Mouse (Mus musculus) forelimb bud, embryonic 11.5 days (tissue): ENCODE measurements around the gene Cyp4a31.
"Not testable (repeated sequence)": the region's sequence is repeated elsewhere in the genome, so short reads cannot be mapped to it uniquely, and the experiment has no call there.

Experiments used
- DNase-seq: peaks from one replicate; pipeline ENCODE4 v3.0.0-alpha.2; 2012; ENCODE audit warnings: low read depth, low spot score

The Cyp4a31 gene

DNA sequence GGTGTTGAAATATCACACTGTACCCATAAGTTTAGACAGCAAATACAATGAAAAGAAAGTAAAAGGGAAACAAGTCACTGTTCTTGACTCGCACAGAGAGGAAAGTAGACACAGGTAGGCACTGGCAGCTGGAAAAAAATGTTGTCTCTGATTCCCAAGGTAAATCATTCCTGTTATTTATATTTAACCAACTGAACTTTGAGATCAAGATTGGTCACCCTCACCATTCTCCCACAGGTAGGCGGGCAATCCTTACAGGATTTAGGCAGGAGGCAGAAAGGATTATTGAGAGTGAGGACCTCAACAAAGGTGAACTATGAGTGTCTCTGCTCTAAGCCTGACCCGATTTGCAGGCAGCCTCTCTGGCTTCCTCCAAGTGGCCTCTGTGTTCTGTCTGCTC, at the start of gene Cyp4a31:
TSS of gene Cyp4a31 (plus strand) at position 249 of the 400 bp plus-strand sequence.
- no peak for DNase-seq

DNA sequence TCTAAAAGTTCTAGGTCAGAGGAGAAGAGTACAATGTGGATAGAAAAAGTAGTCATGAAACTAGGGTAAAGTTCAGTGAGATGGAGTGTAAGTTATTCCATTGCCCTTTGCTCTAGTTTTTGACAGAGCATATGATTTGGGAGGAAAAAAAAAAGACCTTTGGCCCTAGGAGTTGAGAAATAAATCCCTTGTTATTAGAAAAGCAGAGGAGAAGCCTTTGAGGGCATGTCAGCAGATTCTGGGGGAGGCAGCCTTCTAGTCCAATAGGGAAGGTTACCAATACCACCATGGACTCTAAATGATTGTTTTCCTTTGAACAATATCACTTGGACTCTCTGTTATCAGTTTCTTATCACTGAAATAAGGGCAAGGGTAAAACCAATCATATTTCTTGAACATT, 49.5 kb upstream of the Cyp4a31 start:
- DNase-seq = not testable (repeated sequence)

DNA sequence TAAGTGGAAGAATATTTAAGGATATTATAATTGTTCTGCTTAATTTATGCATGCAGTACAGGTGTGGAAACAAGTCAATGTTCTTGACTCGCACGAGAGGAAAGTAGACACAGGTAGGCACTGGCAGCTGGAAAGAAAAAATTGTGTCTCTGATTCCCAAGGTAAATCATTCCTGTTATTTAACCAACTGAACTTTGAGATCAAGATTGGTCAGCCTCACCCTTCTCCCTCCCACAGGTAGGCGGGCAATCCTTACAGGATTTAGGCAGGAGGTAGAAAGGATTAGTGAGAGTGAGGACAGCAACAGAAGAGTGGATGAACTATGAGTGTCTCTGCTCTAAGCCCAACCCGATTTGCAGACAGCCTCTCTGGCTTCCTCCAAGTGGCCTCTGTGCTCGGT, 45.4 kb upstream of the Cyp4a31 start, which contains the start of gene Cyp4a10:
TSS of gene Cyp4a10 (plus strand) at position 265 of the 400 bp plus-strand sequence.
- DNase-seq = not testable (repeated sequence)

DNA sequence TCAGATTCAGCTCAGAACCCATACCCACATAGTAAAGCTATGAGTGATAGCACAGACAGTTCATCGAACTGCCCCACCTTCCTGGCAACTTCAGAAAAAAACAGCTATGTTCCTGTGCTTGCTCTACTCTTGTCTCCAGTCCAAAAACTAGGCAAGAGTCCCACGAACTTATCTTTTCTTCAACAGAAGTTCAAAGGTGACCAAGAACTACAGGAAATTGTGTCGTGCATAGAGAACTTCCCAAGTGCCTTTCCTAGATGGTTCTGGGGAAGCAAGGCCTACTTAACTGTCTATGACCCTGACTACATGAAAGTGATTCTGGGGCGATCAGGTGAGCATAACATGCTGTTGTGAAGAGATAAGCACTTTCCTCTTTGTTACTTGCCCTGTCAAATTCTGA, 44.0 kb upstream of the Cyp4a31 start:
- no peak for DNase-seq

DNA sequence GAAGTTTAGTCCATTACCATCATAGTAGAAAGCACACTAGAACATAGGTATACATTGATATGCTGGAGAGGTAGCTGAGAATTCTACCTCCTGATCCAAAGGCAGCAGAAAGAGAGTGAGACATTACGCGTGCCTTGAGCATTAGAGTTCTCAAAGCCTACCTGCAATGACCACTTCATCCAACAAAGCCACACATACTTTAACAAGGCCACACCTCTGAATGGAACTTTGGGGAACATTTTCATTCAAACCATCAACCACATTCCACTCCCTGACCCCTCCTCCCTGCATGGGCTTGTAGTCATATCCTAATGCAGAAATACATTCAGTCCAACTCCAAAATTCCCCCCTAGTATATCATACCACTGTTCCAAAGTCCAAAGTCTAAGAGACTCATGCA, 41.7 kb upstream of the Cyp4a31 start:
- no peak for DNase-seq

DNA sequence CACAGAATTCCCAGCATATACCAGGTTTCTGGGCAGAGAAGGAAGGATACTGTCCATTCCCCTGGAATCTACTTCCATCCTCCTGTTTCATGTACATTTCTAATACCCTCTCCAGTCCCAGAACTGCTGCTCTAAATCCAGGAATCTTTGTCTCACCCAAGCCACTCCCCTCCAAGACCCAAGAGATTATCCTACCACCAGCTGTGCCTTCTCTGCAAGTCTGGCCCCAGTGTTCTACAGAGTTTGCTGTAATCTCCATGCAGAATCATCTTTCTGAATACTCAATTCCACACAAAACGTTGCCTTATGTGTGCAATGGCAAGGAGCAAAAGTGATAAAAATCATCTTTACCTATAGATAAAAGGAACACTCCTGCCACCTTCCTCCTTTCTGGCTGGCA, 18.3 kb upstream of the Cyp4a31 start:
- DNase-seq = no peak

DNA sequence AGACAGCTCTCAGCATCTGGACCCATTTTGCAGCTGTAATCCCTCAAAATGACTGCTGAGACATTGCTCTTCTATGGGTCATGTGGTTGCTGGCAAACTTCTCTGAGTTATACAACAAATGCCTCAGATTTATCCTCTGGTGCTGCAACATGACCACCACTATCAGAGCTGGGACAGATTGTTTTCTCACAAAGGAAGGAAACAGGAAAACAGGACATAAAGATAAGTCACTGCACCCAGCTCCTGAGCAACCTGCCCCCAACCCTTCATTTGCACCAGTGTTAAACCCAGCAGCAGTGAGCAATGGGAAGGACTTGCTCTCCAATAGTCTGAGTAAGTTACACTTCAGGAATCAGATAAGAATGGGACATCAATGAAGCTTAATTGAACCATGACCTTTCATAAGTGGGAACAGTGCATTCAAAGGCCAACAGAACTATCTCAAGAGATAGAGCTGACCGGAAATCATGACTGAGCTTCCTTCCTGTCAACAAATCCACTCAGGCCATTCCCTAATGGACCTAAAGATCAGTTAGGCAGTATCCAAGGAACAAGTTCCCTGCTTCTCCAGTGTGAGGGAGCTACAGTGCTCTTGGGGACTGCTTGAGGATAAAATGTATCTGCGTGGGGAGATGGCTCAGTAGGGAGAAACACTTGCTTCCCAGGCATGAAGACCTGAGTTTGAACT, 17.2 kb upstream of the Cyp4a31 start:
- DNase-seq = no peak

DNA sequence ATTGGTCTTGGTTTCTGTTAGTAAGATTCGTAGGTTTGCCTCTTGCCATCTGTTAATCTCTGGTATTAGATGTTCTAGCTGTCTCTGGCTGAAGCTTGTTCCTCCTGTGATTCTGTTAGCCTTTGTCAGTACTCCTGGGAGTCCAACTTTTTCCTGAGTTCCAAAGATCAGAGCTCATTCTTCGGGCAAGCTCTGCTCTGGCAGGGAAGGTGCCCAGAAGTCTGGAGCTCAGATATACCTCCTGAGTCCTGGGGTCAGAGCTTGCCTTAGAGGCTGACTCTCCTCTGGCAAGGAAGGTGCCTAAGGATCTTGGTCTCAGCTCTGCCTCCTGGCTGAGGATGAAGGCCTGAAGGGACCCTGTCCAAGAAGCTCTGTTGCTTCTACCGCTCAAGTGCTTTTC, 10.7 kb upstream of the Cyp4a31 start:
- DNase-seq = no peak

DNA sequence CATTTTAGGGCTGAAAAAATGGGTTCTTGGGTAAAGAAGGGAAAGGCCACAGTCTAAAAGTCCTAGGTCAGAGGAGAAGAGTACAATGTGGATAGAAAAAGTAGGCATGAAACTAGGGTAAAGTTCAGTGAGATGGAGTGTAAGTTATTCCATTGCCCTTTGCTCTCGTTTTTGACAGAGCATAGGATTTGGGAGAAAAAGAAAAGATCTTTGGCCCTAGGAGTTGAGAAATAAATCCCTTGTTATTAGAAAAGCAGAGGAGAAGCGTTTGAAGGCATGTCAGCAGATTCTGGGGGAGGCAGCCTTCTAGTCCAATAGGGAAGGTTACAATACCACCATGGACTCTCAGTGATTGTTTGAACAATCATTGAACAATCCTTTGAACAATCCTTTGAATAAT, 7.9 kb upstream of the Cyp4a31 start:
- DNase-seq = no peak

DNA sequence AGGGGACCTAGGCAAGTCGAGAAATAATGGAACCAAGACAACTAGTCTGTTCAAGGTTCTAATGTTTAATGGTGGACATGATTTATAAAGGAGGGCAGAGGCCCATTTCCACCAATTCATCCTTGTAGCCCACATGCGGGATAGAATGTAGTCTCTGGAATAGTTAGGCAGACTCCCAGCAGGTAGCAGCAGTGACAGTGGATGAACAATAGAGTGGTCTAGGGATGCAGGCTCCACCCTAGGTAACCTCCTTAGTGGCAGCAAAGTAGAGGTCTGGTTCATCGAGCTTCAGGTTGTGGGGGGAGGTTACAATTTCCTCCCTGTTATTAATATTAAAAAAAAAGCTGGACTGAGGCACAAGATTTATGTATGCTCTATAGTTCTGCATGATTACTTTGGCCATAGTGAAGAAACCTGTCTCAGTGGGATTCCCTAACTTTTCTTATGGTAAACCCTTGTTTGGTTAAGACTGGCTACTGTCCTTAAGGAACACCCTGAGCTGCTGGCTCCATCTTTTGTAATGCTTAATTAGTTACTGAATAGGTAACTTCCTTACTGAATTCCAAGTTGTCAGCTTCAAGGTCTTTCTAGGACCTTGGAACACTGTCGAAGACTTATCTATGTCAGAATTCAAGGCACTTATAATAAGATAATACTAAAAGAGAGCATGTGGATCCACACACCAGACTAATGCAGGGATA, 5.4 kb upstream of the Cyp4a31 start:
- no peak for DNase-seq

DNA sequence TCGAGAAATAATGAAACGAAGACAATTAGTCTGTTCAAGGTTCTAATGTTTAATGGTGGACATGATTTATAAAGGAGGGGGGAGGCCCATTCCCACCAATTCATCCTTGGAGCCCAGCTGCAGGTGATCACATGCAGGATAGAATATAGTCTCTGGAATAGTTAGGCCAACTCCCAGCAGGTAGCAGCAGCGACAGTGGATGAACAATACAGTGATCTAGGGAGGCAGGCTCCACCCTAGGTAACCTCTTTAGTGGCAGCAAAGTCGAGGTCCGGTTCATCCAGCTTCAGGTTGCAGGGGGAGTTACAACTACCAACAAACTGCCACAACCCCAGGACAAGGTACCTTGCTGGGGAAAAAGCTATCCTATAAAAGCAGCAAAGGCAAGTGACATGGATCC, 2.2 kb upstream of the Cyp4a31 start:
- DNase-seq = not testable (repeated sequence)

DNA sequence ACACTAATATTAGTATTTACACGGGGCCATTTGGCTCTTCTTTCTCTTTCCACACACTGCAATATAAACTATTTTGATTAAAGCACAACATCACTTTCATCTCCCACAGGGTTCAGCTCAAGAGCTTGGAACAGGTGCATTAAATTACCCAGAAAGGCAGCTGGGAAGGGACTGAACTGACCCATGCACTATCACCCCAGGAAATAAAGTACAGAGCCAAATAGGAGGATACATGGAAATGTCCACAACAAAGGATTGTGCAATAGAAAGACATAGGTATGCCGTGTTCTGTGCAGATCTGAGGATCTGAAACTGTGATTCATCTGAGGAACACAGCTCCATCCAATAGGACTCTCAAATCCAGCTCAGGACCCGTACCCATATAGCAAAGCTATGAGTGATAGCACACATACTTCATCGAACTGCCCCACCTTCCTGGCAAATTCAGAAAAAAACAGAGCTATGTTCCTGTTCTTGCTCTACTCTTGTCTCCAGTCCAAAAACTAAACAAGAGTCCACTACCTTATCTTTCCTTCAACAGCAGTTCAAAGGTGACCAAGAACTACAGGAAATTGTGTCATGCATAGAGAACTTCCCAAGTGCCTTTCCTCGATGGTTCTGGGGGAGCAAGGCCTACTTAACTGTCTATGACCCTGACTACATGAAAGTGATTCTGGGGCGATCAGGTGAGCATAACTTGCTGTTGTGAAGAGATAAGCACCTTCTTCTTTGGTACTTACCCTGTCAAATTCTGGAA, 1.2 kb downstream of the Cyp4a31 start:
- DNase-seq = not testable (repeated sequence)

DNA sequence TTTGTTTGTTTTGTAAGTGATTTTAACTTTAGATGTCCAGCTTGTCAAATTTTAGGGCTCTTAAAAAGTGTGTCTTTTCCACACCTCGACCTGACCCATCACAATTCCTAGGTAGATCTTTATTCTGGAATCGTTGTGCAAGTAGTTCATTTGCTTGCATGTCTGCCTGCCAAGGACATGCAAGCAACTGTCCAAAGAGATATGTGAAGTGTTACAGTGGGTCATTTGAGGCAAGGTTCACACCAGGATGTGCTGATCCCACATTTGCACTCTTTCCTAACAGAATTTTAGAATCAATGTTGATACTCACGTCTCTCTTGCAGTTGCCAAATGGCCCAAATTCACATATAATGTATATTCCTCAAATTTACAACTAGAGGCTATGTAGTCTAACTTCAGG, 11.8 kb downstream of the Cyp4a31 start:
- no peak for DNase-seq

DNA sequence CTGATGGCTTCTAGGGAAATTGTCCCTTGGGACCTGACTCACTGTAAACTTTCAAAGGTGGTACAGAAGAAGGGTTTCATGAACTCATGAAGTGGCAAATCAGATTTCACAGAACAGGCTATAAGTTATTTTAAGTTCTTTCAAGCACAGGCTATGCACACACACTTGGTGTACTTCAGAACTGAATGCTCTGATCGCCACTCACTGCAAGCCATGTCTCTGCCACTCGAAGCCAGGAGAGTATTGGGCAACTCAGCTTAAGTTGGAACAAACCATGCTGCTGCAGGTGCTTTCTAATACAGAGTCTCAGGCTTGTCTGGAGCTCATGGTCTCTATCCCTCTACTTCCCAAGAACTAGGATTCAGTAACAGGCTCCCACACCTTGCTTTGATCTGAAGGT, 12.3 kb downstream of the Cyp4a31 start:
- no peak for DNase-seq

DNA sequence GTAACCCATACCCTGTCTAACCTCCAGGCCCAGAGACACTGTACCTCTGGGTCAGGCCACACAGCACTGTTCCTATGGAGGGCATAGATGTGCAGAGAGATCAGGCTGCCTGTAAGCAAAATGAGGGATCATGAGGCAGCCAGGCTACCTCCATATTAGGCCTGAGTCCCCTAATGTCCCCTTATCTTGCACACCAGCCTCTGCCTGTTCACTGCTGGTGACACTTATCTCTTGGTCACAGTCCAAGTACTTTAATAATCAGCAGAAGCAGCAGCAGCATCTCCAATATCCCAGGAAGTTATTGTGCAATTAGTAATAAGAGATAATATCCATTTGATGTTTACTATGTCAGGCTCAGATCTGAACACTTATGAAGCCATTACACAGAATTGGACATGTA, 19.6 kb downstream of the Cyp4a31 start:
- DNase-seq = no peak

DNA sequence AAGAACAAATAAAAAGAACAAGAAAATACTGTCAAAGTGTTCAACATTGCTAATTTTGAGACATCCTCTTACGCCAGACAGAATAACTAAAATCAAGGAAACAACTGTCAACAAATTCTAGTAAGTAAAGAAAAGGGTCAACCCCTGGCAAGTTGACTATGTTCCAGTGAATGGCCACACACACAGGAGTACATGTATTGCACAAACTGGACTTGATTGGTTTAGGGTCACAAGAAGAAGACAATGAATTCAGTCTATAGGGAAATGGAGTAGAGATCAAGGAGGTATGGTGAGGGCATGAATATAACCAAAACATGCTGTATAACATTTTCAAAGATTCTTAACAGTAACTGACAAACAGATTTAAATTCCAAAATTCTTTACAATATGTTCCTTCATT, 32.9 kb downstream of the Cyp4a31 start:
- no peak for DNase-seq

DNA sequence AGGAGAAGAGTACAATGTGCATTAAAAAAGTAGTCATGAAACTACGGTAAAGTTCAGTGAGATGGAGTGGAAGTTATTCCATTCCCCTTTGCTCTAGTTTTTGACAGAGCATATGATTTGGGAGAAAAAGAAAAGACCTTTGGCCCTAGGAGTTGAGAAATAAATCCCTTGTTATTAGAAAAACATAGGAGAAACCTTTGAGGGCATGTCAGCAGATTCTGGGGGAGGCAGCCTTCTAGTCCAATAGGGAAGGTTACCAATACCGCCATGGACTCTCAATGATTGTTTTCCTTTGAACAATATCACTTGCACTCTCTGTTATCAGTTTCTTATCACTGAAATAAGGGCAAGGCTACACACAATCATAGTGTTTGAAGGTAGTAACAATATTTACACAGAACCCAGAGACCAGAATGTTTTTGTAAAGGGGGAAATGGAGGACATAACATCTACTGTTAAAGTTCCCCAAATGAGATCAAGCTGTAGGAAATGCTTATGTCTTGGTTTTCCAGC, 33.4 kb downstream of the Cyp4a31 start:
- no peak for DNase-seq

DNA sequence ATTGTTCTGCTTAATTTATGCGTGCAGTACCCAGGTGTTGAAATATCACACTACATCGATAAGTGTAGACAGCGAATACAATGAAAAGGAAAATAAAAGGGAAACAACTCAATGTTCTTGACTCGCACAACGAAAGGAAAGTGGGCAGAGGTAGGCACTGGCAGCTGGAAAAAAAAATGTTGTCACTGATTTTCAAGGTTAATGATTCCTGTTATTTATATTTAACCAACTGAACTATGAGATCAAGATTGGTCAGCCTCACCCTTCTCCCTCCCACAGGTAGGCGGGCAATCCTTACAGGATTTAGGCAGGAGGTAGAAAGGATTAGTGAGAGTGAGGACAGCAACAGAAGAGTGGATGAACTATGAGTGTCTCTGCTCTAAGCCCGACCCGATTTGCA, 37.2 kb downstream of the Cyp4a31 start, which contains the start of gene Cyp4a32:
TSS of gene Cyp4a32 (plus strand) at position 359 of the 400 bp plus-strand sequence.
- DNase-seq = not testable (repeated sequence)

DNA sequence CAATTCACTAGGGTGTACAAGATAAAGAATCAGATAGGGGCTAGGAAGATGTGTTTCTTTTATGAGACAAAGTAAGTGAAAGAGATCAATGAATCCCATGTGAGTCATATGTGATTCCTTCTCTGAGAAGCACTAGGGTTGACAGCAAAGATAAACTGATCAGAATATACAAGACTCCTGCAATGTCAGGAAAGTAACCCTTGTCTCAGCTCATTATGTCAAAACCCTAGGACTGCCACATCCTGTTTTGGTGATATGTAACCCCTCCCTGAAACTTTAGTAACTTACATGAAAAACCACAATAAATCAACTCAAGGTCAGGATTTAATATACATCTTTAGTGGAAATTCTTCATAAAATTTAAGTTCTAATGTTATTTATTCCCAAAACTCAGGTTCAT, 50.6 kb downstream of the Cyp4a31 start:
- no peak for DNase-seq

DNA sequence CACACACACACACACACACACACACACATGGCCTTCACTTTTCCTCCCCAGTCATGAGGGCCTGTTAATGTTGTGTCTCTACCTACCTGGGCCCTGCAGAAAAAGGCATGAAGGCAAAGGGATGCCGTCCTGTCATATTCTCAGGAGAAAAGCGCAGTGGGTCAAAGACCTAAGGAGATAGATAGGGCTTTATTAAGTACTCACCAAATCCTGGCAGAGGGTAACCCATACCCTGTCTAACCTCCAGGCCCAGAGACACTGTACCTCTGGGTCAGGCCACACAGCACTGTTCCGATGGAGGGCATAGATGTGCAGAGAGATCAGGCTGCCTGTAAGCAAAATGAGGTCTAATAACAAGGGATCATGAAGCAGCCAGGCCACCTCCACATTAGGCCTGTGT, 62.1 kb downstream of the Cyp4a31 start:
- not testable (repeated sequence) for DNase-seq
